Mouse (Mus musculus) kidney, postnatal 0 days (tissue): ENCODE measurements at regions not wholly inside any gene's neighbourhood (a gene's known extent, or its start where the extent isn't known, plus 50 kb on each side); places are given as distances from the start of the nearest gene placed in this dataset.

Source experiments
- ATAC-seq: fragments of 200-750 bp; cut with Nextera tagmentation; replicated peaks from 2 replicates; pipeline ENCODE4 v1.8.0; 2017; ENCODE audit warnings: low read depth, moderate number of reproducible peaks, moderate TSS enrichment, moderate library complexity; ENCODE audit not compliant: low FRiP score
- DNase-seq: peaks from one replicate; pipeline ENCODE4 v3.0.0-alpha.2; 2016; ENCODE audit warnings: low spot score
- H3K27ac ChIP-seq: fragments of 300-500 bp; sonication (generic); 2 replicates; pipeline ENCODE4 v1.5.1; 2014; ENCODE audit warnings: mild to moderate bottlenecking
- H3K27me3 ChIP-seq: fragments of 300-500 bp; sonication (generic); 2 replicates; pipeline ENCODE4 v1.6.1; 2014; ENCODE audit warnings: low read length, mixed read lengths; ENCODE audit not compliant: insufficient read depth
- H3K36me3 ChIP-seq: fragments of 300-500 bp; sonication (generic); 2 replicates; pipeline ENCODE4 v1.6.1; 2014; ENCODE audit warnings: low read length, mixed read lengths; ENCODE audit not compliant: insufficient read depth
- H3K4me1 ChIP-seq: fragments of 300-500 bp; sonication (generic); replicated peaks from 2 replicates; pipeline ENCODE4 v1.6.1; 2014; ENCODE audit warnings: antibody characterized with exemption, low read length, mixed read lengths; ENCODE audit not compliant: insufficient read depth
- H3K4me2 ChIP-seq: fragments of 300-500 bp; sonication (generic); 2 replicates; pipeline ENCODE4 v1.6.1; 2014; ENCODE audit warnings: mild to moderate bottlenecking, low read length, moderate library complexity, mixed read lengths
- H3K4me3 ChIP-seq: fragments of 300-500 bp; sonication (generic); replicated peaks from 2 replicates; pipeline ENCODE4 v1.5.1; 2014; ENCODE audit warnings: low read depth, low read length
- H3K9ac ChIP-seq: fragments of 300-500 bp; sonication (generic); 2 replicates; pipeline ENCODE4 v1.6.1; 2014; ENCODE audit warnings: low read depth, low read length
- H3K9me3 ChIP-seq: fragments of 300-500 bp; sonication (generic); replicated peaks from 2 replicates; pipeline ENCODE4 v1.6.1; 2016; ENCODE audit warnings: low read length, inconsistent platforms, mixed read lengths
- CTCF ChIP-seq: IDR thresholded peaks from 2 replicates; pipeline ENCODE4 v1.5.1; 2016; ENCODE audit warnings: antibody characterized with exemption, low read depth, mild to moderate bottlenecking, moderate library complexity
- WGBS: fragments of 180-500 bp; shearing (Covaris S2); extraction: QIAGEN DNeasy Blood & Tissue Kit; methylation state at CpG from one replicate; pipeline ENCODE4 v1.1.7; 2014; 5-methylcytosine and 5-hydroxymethylcytosine counted together

GRCm38 (mm10) chr10:119342317-119343114 is 102.7 kb upstream of the Cand1 start:
- Histone ChIP-seq H3K9ac (no peak overlapping the region), H3K4me3 (no peak overlapping the region), H3K4me2 (no peak overlapping the region), H3K4me1 (no peaks in the 10 kb centered on the region), H3K27ac (no peak overlapping the region), H3K36me3 (no peaks in the 10 kb centered on the region), H3K9me3 (no peaks in the 10 kb centered on the region), H3K27me3 (no peaks in the 10 kb centered on the region)
- ATAC-seq (no peak), DNase-seq (no peak)
- no peak for TF ChIP-seq CTCF
- 79% methylated on average over 13 of the region's 13 CpGs for WGBS

- H3K36me3 ChIP-seq = no peaks in the 10 kb centered on the region
- ATAC-seq = no peak
- H3K9me3 ChIP-seq = no peaks in the 10 kb centered on the region
- no peaks in the 10 kb centered on the region for H3K27me3 ChIP-seq
- H3K4me2 ChIP-seq = no peak overlapping the region
- no peaks in the 10 kb centered on the region for H3K4me1 ChIP-seq
- H3K4me3 ChIP-seq = no peak overlapping the region
- H3K9ac ChIP-seq = no peak overlapping the region
- TF ChIP-seq CTCF = peak; percentile 53
- H3K27ac ChIP-seq = no peak overlapping the region
- no peak for DNase-seq
- 65% methylated on average over 8 of the region's 8 CpGs for WGBS
These were observed 100.5 kb upstream of the Cand1 start for GRCm38 (mm10) chr10:119340323-119340722.

- DNase-seq (peak; percentile 54), ATAC-seq (no peak)
- no peak for TF ChIP-seq CTCF
- H3K4me3 ChIP-seq = no peak overlapping the region
- 30% methylated on average over 6 of the region's 6 CpGs for WGBS
- no peaks in the 10 kb centered on the region for H3K9me3 ChIP-seq
- H3K27ac ChIP-seq = no peak overlapping the region
- no peak overlapping the region for H3K9ac ChIP-seq
- H3K36me3 ChIP-seq = no peaks in the 10 kb centered on the region
- H3K27me3 ChIP-seq = no peaks in the 10 kb centered on the region
- no peaks in the 10 kb centered on the region for H3K4me1 ChIP-seq
- H3K4me2 ChIP-seq = no peak overlapping the region
These were observed 87.1 kb upstream of the Cand1 start for GRCm38 (mm10) chr10:119326912-119327311.

GRCm38 (mm10) chr10:119319953-119320352 is 80.1 kb upstream of the Cand1 start:
- no peaks in the 10 kb centered on the region for H3K9me3 ChIP-seq
- DNase-seq (no peak), ATAC-seq (no peak)
- WGBS = 93% methylated on average over 8 of the region's 8 CpGs
- no peak overlapping the region for H3K27ac ChIP-seq
- no peaks in the 10 kb centered on the region for H3K4me1 ChIP-seq
- no peak overlapping the region for H3K4me2 ChIP-seq
- H3K9ac ChIP-seq = no peak overlapping the region
- no peak for TF ChIP-seq CTCF
- H3K27me3 ChIP-seq = no peaks in the 10 kb centered on the region
- no peak overlapping the region for H3K4me3 ChIP-seq
- no peaks in the 10 kb centered on the region for H3K36me3 ChIP-seq

GRCm38 (mm10) chr10:119318416-119318815 is 78.6 kb upstream of the Cand1 start:
- Histone ChIP-seq H3K4me2 (no peak overlapping the region), H3K9ac (no peak overlapping the region), H3K9me3 (no peaks in the 10 kb centered on the region), H3K4me3 (no peak overlapping the region), H3K36me3 (no peaks in the 10 kb centered on the region), H3K27ac (no peak overlapping the region), H3K4me1 (no peaks in the 10 kb centered on the region), H3K27me3 (no peaks in the 10 kb centered on the region)
- ATAC-seq (no peak), DNase-seq (no peak)
- TF ChIP-seq CTCF = no peak
- WGBS = 91% methylated on average over 8 of the region's 8 CpGs

- H3K27me3 ChIP-seq = no peaks in the 10 kb centered on the region
- no peaks in the 10 kb centered on the region for H3K9me3 ChIP-seq
- peak; percentile 47 for TF ChIP-seq CTCF
- 35% methylated on average over 1 of the region's 1 CpGs for WGBS
- H3K4me3 ChIP-seq = no peak overlapping the region
- H3K27ac ChIP-seq = no peak overlapping the region
- no peaks in the 10 kb centered on the region for H3K36me3 ChIP-seq
- DNase-seq (no peak), ATAC-seq (no peak)
- no peak overlapping the region for H3K4me2 ChIP-seq
- no peak overlapping the region for H3K9ac ChIP-seq
- no peaks in the 10 kb centered on the region for H3K4me1 ChIP-seq
These were observed 71.7 kb upstream of the Cand1 start for GRCm38 (mm10) chr10:119311578-119311977.

- 71% methylated on average over 11 of the region's 11 CpGs for WGBS
- DNase-seq (peak; percentile 11), ATAC-seq (no peak)
- no peaks in the 10 kb centered on the region for H3K4me1 ChIP-seq
- no peaks in the 10 kb centered on the region for H3K9me3 ChIP-seq
- no peaks in the 10 kb centered on the region for H3K36me3 ChIP-seq
- no peaks in the 10 kb centered on the region for H3K27me3 ChIP-seq
- no peak for TF ChIP-seq CTCF
- H3K4me3 ChIP-seq = no peak overlapping the region
- 0 out of 2 replicates have a peak overlapping the region, but pooled peaks have one; percentile 6 for H3K4me2 ChIP-seq
- H3K9ac ChIP-seq = no peak overlapping the region
- no peak overlapping the region for H3K27ac ChIP-seq
These were observed 55.9 kb upstream of the Cand1 start for GRCm38 (mm10) chr10:119295740-119296139.
